Mouse (Mus musculus): Measurements from ENCODE around the gene Neil3. TPM values are rescaled to one million over a fixed set of nuclear protein-coding genes. Genes with fewer than 3 reads are reported as not detected.

Gene Neil3
- polyA plus RNA-seq, 1 experiment from 2014 or later = 24.9 TPM

- Histone ChIP-seq H3K9ac (ENCODE audit: low read depth, low read length) (no peak overlapping the region), H3K4me2 (replicated peaks; ENCODE audit: low read depth, low read length) (no peak overlapping the region), H3K27me3 (ENCODE audit: control insufficient read depth, insufficient read depth, low read length) (no peaks in the 10 kb centered on the region), H3K27ac (ENCODE audit: low read depth, low read length) (no peak overlapping the region), H3K36me3 (ENCODE audit: control insufficient read depth, insufficient read depth, low read length) (no peaks in the 10 kb centered on the region), H3K9me3 (ENCODE audit: control insufficient read depth, low read length) (no peaks in the 10 kb centered on the region), H3K4me1 (replicated peaks; ENCODE audit: control insufficient read depth, insufficient read depth, low read length) (no peaks in the 10 kb centered on the region), H3K4me3 (ENCODE audit: low read depth, low read length) (no peak overlapping the region)
- DNase-seq (ENCODE audit: low spot score) (no peak), ATAC-seq (ENCODE audit: low FRiP score) (no peak)
- WGBS = 92% methylated on average over 7 of the region's 7 CpGs
Observed at GRCm38 (mm10) chr8:53613577-53614287, 25.1 kb downstream of the Neil3 start.

DNA sequence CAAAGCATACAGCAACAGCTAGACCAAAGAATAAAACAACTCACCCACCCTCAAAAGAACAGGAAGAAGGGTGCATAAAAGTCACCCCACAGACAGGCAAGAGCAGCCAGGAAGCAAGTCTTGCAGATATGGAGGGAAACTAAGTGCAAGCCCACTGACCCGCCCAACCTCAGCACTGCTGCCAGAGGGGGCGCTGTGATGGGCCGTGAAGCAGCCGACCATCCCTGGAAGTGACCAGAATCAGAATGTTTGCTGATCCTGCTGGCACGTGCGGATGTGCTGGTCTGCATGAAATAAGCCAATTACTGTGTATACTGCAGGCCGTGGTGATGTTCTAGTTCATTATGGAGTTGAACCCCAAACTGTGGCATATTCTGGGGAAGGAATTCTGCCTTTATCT lies 26.6 kb downstream of the Neil3 start:
- no peak for ATAC-seq (ENCODE audit: low FRiP score)
- Histone ChIP-seq H3K4me3 (ENCODE audit: low read depth, low read length) (no peak overlapping the region), H3K27ac (ENCODE audit: low read depth, low read length) (no peak overlapping the region), H3K4me2 (replicated peaks; ENCODE audit: low read depth, low read length) (no peak overlapping the region), H3K9me3 (ENCODE audit: control insufficient read depth, low read length) (no peaks in the 10 kb centered on the region), H3K27me3 (ENCODE audit: control insufficient read depth, insufficient read depth, low read length) (no peaks in the 10 kb centered on the region), H3K36me3 (ENCODE audit: control insufficient read depth, insufficient read depth, low read length) (no peaks in the 10 kb centered on the region), H3K4me1 (replicated peaks; ENCODE audit: control insufficient read depth, insufficient read depth, low read length) (no peaks in the 10 kb centered on the region), H3K9ac (ENCODE audit: low read depth, low read length) (no peak overlapping the region)
- 65% methylated on average over 7 of the region's 7 CpGs for WGBS
- no peak for DNase-seq (ENCODE audit: low spot score)

DNA sequence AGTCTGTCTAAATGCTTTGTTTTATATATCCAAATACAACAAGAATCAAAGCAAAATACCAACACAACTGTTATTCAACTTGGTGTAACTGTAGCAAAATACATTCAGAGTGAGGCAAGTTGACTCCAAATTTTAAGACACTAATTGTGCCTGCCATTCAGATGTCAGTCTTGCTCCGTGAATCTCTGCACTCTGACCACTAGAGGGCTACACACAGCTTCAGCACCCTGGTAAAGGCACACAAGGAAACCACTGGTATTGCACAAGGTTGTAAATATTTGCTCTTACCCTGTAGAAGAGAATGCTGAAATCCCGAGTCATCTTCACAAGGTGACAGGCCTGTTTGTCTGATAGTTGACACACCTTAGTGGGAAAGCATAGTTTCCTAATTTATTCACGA lies 31.8 kb downstream of the Neil3 start:
- Histone ChIP-seq H3K9ac (ENCODE audit: low read depth, low read length) (no peak overlapping the region), H3K9me3 (ENCODE audit: control insufficient read depth, low read length) (no peaks in the 10 kb centered on the region), H3K27ac (ENCODE audit: low read depth, low read length) (no peak overlapping the region), H3K36me3 (ENCODE audit: control insufficient read depth, insufficient read depth, low read length) (no peaks in the 10 kb centered on the region), H3K27me3 (ENCODE audit: control insufficient read depth, insufficient read depth, low read length) (no peaks in the 10 kb centered on the region), H3K4me2 (replicated peaks; ENCODE audit: low read depth, low read length) (no peak overlapping the region), H3K4me1 (replicated peaks; ENCODE audit: control insufficient read depth, insufficient read depth, low read length) (no peaks in the 10 kb centered on the region), H3K4me3 (ENCODE audit: low read depth, low read length) (no peak overlapping the region)
- 44% methylated on average over 3 of the region's 3 CpGs for WGBS
- ATAC-seq (ENCODE audit: low FRiP score) = peak; percentile 71
- peak; percentile 35 for DNase-seq (ENCODE audit: low spot score)

DNA sequence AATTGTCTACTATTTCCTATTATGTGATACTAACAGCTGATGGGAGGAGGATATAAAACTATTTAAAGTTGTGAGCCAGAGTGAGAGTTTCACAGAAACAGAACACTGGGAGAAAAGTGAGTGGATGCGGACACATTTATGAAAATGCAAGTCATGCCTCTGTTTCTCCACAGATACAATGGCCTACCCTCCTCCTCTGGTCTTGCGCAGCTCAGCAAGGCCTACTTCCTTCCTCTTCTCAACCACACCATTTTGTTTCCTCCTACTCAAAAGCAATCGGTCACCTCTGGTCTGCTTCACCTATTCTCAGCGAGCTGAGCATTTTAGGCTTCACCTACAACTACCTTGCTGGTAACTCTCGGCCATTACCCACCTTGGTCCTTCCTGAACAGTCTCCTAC lies 34.0 kb downstream of the Neil3 start:
- Histone ChIP-seq H3K4me1 (replicated peaks; ENCODE audit: control insufficient read depth, insufficient read depth, low read length) (no peaks in the 10 kb centered on the region), H3K36me3 (ENCODE audit: control insufficient read depth, insufficient read depth, low read length) (no peaks in the 10 kb centered on the region), H3K9ac (ENCODE audit: low read depth, low read length) (no peak overlapping the region), H3K9me3 (ENCODE audit: control insufficient read depth, low read length) (no peaks in the 10 kb centered on the region), H3K4me2 (replicated peaks; ENCODE audit: low read depth, low read length) (no peak overlapping the region), H3K4me3 (ENCODE audit: low read depth, low read length) (no peak overlapping the region), H3K27ac (ENCODE audit: low read depth, low read length) (no peak overlapping the region), H3K27me3 (ENCODE audit: control insufficient read depth, insufficient read depth, low read length) (no peaks in the 10 kb centered on the region)
- no peak for ATAC-seq (ENCODE audit: low FRiP score)
- DNase-seq (ENCODE audit: low spot score) = no peak
- 97% methylated on average over 5 of the region's 5 CpGs for WGBS

GRCm38 (mm10) chr8:53603672-53604071 lies 35.2 kb downstream of the Neil3 start:
- 91% methylated on average over 4 of the region's 4 CpGs for WGBS
- H3K4me1 ChIP-seq (replicated peaks; ENCODE audit: control insufficient read depth, insufficient read depth, low read length) = no peaks in the 10 kb centered on the region
- no peak for ATAC-seq (ENCODE audit: low FRiP score)

DNA sequence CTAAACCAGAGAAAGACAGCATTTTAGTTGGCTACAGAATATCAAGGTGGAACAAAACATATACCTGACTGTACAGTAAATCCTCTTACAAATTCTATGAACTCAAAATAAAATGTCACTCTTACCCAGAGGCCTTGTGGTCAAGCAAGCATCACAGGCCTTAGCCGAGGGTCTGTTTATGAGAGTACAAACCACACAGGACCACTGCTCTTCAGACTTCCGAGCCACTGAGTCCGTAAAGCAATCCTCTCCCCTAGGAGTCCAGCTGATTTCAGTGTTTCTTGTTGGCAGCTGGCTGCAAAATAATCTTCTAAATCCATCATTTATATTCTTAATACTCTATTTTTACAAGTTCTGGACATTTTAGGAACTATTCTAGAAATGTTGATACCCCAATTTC lies 38.0 kb downstream of the Neil3 start:
- Histone ChIP-seq H3K4me2 (replicated peaks; ENCODE audit: low read depth, low read length) (no peak overlapping the region), H3K27me3 (ENCODE audit: control insufficient read depth, insufficient read depth, low read length) (no peaks in the 10 kb centered on the region), H3K27ac (ENCODE audit: low read depth, low read length) (no peak overlapping the region), H3K4me1 (replicated peaks; ENCODE audit: control insufficient read depth, insufficient read depth, low read length) (no peaks in the 10 kb centered on the region), H3K36me3 (ENCODE audit: control insufficient read depth, insufficient read depth, low read length) (no peaks in the 10 kb centered on the region), H3K9ac (ENCODE audit: low read depth, low read length) (no peak overlapping the region), H3K4me3 (ENCODE audit: low read depth, low read length) (no peak overlapping the region), H3K9me3 (ENCODE audit: control insufficient read depth, low read length) (no peaks in the 10 kb centered on the region)
- ATAC-seq (ENCODE audit: low FRiP score) (peak; percentile 64; the same call in 1 of the 2 replicates), DNase-seq (ENCODE audit: low spot score) (no peak)
- WGBS = 78% methylated on average over 3 of the region's 3 CpGs

More at GRCm38 (mm10) chr8:53603672-53604071, 35.2 kb downstream of the Neil3 start:
- no peaks in the 10 kb centered on the region for H3K36me3 ChIP-seq (ENCODE audit: control insufficient read depth, insufficient read depth, low read length)
- no peak overlapping the region for H3K27ac ChIP-seq (ENCODE audit: low read depth, low read length)
- H3K9ac ChIP-seq (ENCODE audit: low read depth, low read length) = no peak overlapping the region
- H3K9me3 ChIP-seq (ENCODE audit: control insufficient read depth, low read length) = no peaks in the 10 kb centered on the region
- H3K27me3 ChIP-seq (ENCODE audit: control insufficient read depth, insufficient read depth, low read length) = no peaks in the 10 kb centered on the region
- H3K4me3 ChIP-seq (ENCODE audit: low read depth, low read length) = no peak overlapping the region
- DNase-seq (ENCODE audit: low spot score) = no peak
- H3K4me2 ChIP-seq (replicated peaks; ENCODE audit: low read depth, low read length) = no peak overlapping the region

GRCm38 (mm10) chr8:53600025-53600811 lies 38.6 kb downstream of the Neil3 start:
- DNase-seq (ENCODE audit: low spot score) (no peak), ATAC-seq (ENCODE audit: low FRiP score) (peak; percentile 84)
- 71% methylated on average over 11 of the region's 11 CpGs for WGBS
- Histone ChIP-seq H3K9me3 (ENCODE audit: control insufficient read depth, low read length) (no peaks in the 10 kb centered on the region), H3K4me2 (replicated peaks; ENCODE audit: low read depth, low read length) (0 out of 2 replicates have a peak overlapping the region, but pooled peaks have one; percentile 3), H3K9ac (ENCODE audit: low read depth, low read length) (no peak overlapping the region), H3K4me1 (replicated peaks; ENCODE audit: control insufficient read depth, insufficient read depth, low read length) (no peaks in the 10 kb centered on the region), H3K27ac (ENCODE audit: low read depth, low read length) (no peak overlapping the region), H3K36me3 (ENCODE audit: control insufficient read depth, insufficient read depth, low read length) (no peaks in the 10 kb centered on the region), H3K27me3 (ENCODE audit: control insufficient read depth, insufficient read depth, low read length) (no peaks in the 10 kb centered on the region), H3K4me3 (ENCODE audit: low read depth, low read length) (no peak overlapping the region)

GRCm38 (mm10) chr8:53598101-53598500 lies 40.8 kb downstream of the Neil3 start:
- Histone ChIP-seq H3K27me3 (ENCODE audit: control insufficient read depth, insufficient read depth, low read length) (no peaks in the 10 kb centered on the region), H3K9ac (ENCODE audit: low read depth, low read length) (no peak overlapping the region), H3K9me3 (ENCODE audit: control insufficient read depth, low read length) (no peaks in the 10 kb centered on the region), H3K27ac (ENCODE audit: low read depth, low read length) (no peak overlapping the region), H3K4me3 (ENCODE audit: low read depth, low read length) (no peak overlapping the region), H3K36me3 (ENCODE audit: control insufficient read depth, insufficient read depth, low read length) (no peaks in the 10 kb centered on the region), H3K4me1 (replicated peaks; ENCODE audit: control insufficient read depth, insufficient read depth, low read length) (no peaks in the 10 kb centered on the region), H3K4me2 (replicated peaks; ENCODE audit: low read depth, low read length) (no peak overlapping the region)
- DNase-seq (ENCODE audit: low spot score) (no peak), ATAC-seq (ENCODE audit: low FRiP score) (no peak)
- whole genome bisulfite sequencing = 79% methylated on average over 1 of the region's 1 CpGs

GRCm38 (mm10) chr8:53591777-53592176 lies 47.1 kb downstream of the Neil3 start:
- Histone ChIP-seq H3K9ac (ENCODE audit: low read depth, low read length) (no peak overlapping the region), H3K9me3 (ENCODE audit: control insufficient read depth, low read length) (no peaks in the 10 kb centered on the region), H3K36me3 (ENCODE audit: control insufficient read depth, insufficient read depth, low read length) (no peaks in the 10 kb centered on the region), H3K4me2 (replicated peaks; ENCODE audit: low read depth, low read length) (no peak overlapping the region), H3K27me3 (ENCODE audit: control insufficient read depth, insufficient read depth, low read length) (no peaks in the 10 kb centered on the region), H3K4me1 (replicated peaks; ENCODE audit: control insufficient read depth, insufficient read depth, low read length) (no peaks in the 10 kb centered on the region), H3K27ac (ENCODE audit: low read depth, low read length) (no peak overlapping the region), H3K4me3 (ENCODE audit: low read depth, low read length) (no peak overlapping the region)
- WGBS = 91% methylated on average over 2 of the region's 2 CpGs
- ATAC-seq (ENCODE audit: low FRiP score) = no peak
- no peak for DNase-seq (ENCODE audit: low spot score)
